Mouse (Mus musculus) retina, postnatal 7 days (tissue): ENCODE results near the gene Gm15114.
"Not testable (repeated sequence)": the region's sequence is repeated elsewhere in the genome, so short reads cannot be mapped to it uniquely, and the experiment has no call there.

Source experiments
- DNase-seq: peaks from one replicate; pipeline ENCODE4 v3.0.0-alpha.2; 2012; ENCODE audit warnings: low read depth, low spot score

The Gm15114 gene

GRCm38 (mm10) chrX:148488649-148489048 is at the start of gene Gm15114:
TSS of gene Gm15114 (plus strand) at chrX:148488949.
- not testable (repeated sequence) for DNase-seq
